25 mouse cellular contexts compared by ENCODE assay signal in the genomic region with DNA sequence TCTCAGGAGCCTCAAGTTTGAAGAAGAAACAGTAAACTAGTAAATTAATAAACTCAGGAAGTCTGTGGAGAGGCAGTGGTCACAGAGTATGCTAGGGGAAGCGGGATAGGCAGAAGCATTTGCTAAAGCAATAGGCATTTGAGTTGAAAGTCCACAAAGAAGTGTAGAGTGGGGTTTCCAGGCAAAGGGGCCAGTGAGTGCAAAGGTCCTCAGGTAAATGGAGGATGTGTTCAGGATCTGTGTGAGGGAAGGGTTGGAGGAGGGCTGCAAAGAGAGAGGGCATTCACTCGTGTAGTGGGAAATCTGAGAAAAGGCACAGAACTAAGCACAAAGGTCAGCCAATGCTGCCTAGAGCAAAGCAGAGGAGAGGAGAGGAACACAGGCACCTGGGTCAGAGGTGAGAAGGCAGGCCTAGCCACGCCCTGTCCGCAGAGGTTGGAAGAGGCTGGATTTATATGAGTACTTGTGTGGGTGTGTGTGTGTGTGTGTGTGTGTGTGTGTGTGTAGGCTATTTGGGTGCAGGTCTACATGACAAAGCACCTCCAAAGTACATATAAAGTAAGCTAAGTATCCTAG. TPM values are rescaled to one million over a fixed set of nuclear protein-coding genes. Genes with fewer than 3 reads are reported as not detected.
DNase-seq lines count a peak whose midpoint lies in the region; ATAC-seq and TF ChIP-seq lines count a peak whose summit lies in the region.
"Had no signal": no experiment of that assay in that cellular context is flagged by ENCODE, and none has a peak within 500 bp of the region (broad histone marks: within the 10 kb centered on the region; RNA-seq: fewer than 3 reads in every experiment).

No protein-coding gene starts in this region.

- TF ChIP-seq CTCF in gastrocnemius, adult 2 months (IDR thresholded peaks at IDR 0.05), result no peak
- no peak for TF ChIP-seq CTCF in liver, embryonic 14.5 days (IDR thresholded peaks at IDR 0.05; ENCODE audit: low read depth)

- ATAC-seq in liver, embryonic 14.5 days (ENCODE audit: insufficient read depth), result 0 out of 2 replicates have a peak, but pooled peaks have one; percentile 26
- ATAC-seq in CD4-positive, CD25-positive, alpha-beta regulatory T cell, adult 4 months, result no peak
- ATAC-seq: activated CD4-positive, CD25-positive, alpha-beta regulatory T cell, adult 4 months; forebrain, embryonic 14.5 days; midbrain, embryonic 13.5 days; Patski had no signal

- intact Hi-C loops in gastrocnemius, adult 2 months (cut with DNase I), result no loop called here

- DNase-seq in gastrocnemius, adult 2 months, result no peak
- no peak for DNase-seq in gastrocnemius, postnatal 25 days
- DNase-seq in liver, embryonic 14.5 days (ENCODE audit: low read depth in 3 of 3, low spot score in 3 of 3), result no peak
- DNase-seq in liver, result no peak
- DNase-seq in large intestine, adult 2 months (ENCODE audit: low read depth, low spot score), result peak; percentile 37
- no peak for DNase-seq in urinary bladder, adult 18-20 months (ENCODE audit: low spot score in 2 of 2)
- DNase-seq in lung, postnatal 36 days, result no peak
- DNase-seq: adrenal gland, postnatal 25 days; cerebellum, adult 11 months; cerebellum, postnatal 10 days; gastrocnemius, postnatal 14 days; heart, adult 2 months; heart, postnatal 4 days; right cerebral cortex, postnatal 14 days had no signal

- no peaks in the 10 kb centered on the region for H3K9me3 ChIP-seq in liver, embryonic 14.5 days (ENCODE audit: control insufficient read depth, low read length)
- H3K9me3 ChIP-seq: embryonic facial prominence, embryonic 12.5 days; hindbrain, embryonic 15.5 days; limb, embryonic 13.5 days; midbrain, embryonic 13.5 days; neural tube, embryonic 13.5 days; stomach, embryonic 15.5 days had no signal

- no peaks in the 10 kb centered on the region for H3K27me3 ChIP-seq in liver, embryonic 14.5 days (ENCODE audit: control insufficient read depth, insufficient read depth, low read length)
- H3K27me3 ChIP-seq: embryonic facial prominence, embryonic 12.5 days; hindbrain, embryonic 15.5 days; limb, embryonic 13.5 days; neural tube, embryonic 13.5 days; Patski; stomach, embryonic 15.5 days had no signal

- TF ChIP-seq EP300 in liver, embryonic 14.5 days (IDR thresholded peaks at IDR 0.05; ENCODE audit: low read depth), result no peak

- H3K4me3 ChIP-seq in gastrocnemius, adult 2 months, result no peak overlapping the region
- H3K4me3 ChIP-seq in liver, embryonic 14.5 days (ENCODE audit: insufficient read depth in 1 of 2, low read depth in 2 of 2, low read length in 2 of 2), result no peak overlapping the region
- H3K4me3 ChIP-seq: embryonic facial prominence, embryonic 12.5 days; erythroblast, embryonic 14.5 days; heart, adult 2 months; hindbrain, embryonic 15.5 days; limb, embryonic 13.5 days; midbrain, embryonic 13.5 days; neural tube, embryonic 13.5 days; stomach, embryonic 15.5 days had no signal

- WGBS in liver, embryonic 14.5 days (ENCODE audit: insufficient replicate concordance), result 44% methylated on average over 4 of the region's 4 CpGs
- 49% methylated on average over 4 of the region's 4 CpGs for WGBS in large intestine, adult 2 months

- H3K9ac ChIP-seq in liver, embryonic 14.5 days (replicated peaks), result no peak overlapping the region
- H3K9ac ChIP-seq: embryonic facial prominence, embryonic 12.5 days; hindbrain, embryonic 15.5 days; limb, embryonic 13.5 days; midbrain, embryonic 13.5 days; neural tube, embryonic 13.5 days; stomach, embryonic 15.5 days had no signal

- H3K27ac ChIP-seq in gastrocnemius, adult 2 months, result 0 out of 2 replicates have a peak overlapping the region, but pooled peaks have one; percentile 12
- no peak overlapping the region for H3K27ac ChIP-seq in liver, embryonic 14.5 days
- H3K27ac ChIP-seq: embryonic facial prominence, embryonic 12.5 days; heart, adult 2 months; hindbrain, embryonic 15.5 days; limb, embryonic 13.5 days; midbrain, embryonic 13.5 days; neural tube, embryonic 13.5 days; stomach, embryonic 15.5 days had no signal

- no peaks in the 10 kb centered on the region; a peak in 1 of 4 replicates for H3K4me1 ChIP-seq in liver, embryonic 14.5 days (replicated peaks; ENCODE audit: control insufficient read depth in 2 of 2, insufficient read depth in 2 of 2, low read length in 1 of 2)
- H3K4me1 ChIP-seq: hindbrain, embryonic 15.5 days had no signal

- no peaks in the 10 kb centered on the region for H3K36me3 ChIP-seq in liver, embryonic 14.5 days (replicated peaks; ENCODE audit: control insufficient read depth, insufficient read depth, low read depth)
- H3K36me3 ChIP-seq: embryonic facial prominence, embryonic 12.5 days; hindbrain, embryonic 15.5 days; limb, embryonic 13.5 days; midbrain, embryonic 13.5 days; neural tube, embryonic 13.5 days; stomach, embryonic 15.5 days had no signal

- no peak overlapping the region for H3K4me2 ChIP-seq in liver, embryonic 14.5 days (ENCODE audit: low read depth)
- H3K4me2 ChIP-seq: embryonic facial prominence, embryonic 12.5 days; hindbrain, embryonic 15.5 days; limb, embryonic 13.5 days; midbrain, embryonic 13.5 days; neural tube, embryonic 13.5 days; stomach, embryonic 15.5 days had no signal

RNA-seq across cellular contexts. Expression of a gene that starts 41.2 kb away (rescaled TPM):
- total RNA-seq in gastrocnemius, adult 2 months (2021), result 10 to 100 TPM; 23.2 to 23.5 TPM
- total RNA-seq in gastrocnemius, postnatal 25 days (2021), result 100 to 1,000 TPM in 1 of 2 experiments, 10 to 100 TPM in 1; 95.8 to 152 TPM
- 48.5 and 71.0 TPM in 2 replicates for polyA plus RNA-seq in liver, embryonic 14.5 days (2012; rRNA removed)
- polyA plus RNA-seq in liver, embryonic 14.5 days (2014; fragmentation: Nextera tagmentation; extraction: Ambion mirVana), result 161 and 167 TPM in 2 replicates
- polyA plus RNA-seq in large intestine, adult 2 months (2012; rRNA removed), result 1.9 and 2.6 TPM in 2 replicates
- 1 to 10 TPM in 1 of 2 experiments, under 1 TPM in 1; 0.87 to 1.3 TPM for polyA plus RNA-seq in CD4-positive, CD25-positive, alpha-beta regulatory T cell, adult 4 months (2017; shearing (Covaris generic))

RNA-seq across cellular contexts. Expression of a gene that starts 53.9 kb away (rescaled TPM):
- under 1 TPM; 0.17 to 0.20 TPM for total RNA-seq in gastrocnemius, adult 2 months (2021)
- under 1 TPM in 1 of 2 experiments, not detected in 1; 0.29 TPM for total RNA-seq in gastrocnemius, postnatal 25 days (2021)
- 7.2 and 13.2 TPM in 2 replicates for polyA plus RNA-seq in liver, embryonic 14.5 days (2012; rRNA removed)
- polyA plus RNA-seq in liver, embryonic 14.5 days (2014; fragmentation: Nextera tagmentation; extraction: Ambion mirVana), result 9.4 and 9.8 TPM in 2 replicates
- polyA plus RNA-seq in large intestine, adult 2 months (2012; rRNA removed), result 140 and 170 TPM in 2 replicates
- polyA plus RNA-seq in CD4-positive, CD25-positive, alpha-beta regulatory T cell, adult 4 months (2017; shearing (Covaris generic)), result not detected
- polyA plus RNA-seq: erythroblast, embryonic 14.5 days had no signal

Comparison
In these comparisons a context has a peak if more than half of its experiments do, and no peak if none do; other contexts are left out.
1. RNA of a gene that starts 41.2 kb away (polyA plus RNA-seq): 48.5 to 167 TPM in liver, embryonic 14.5 days; 1.9 to 2.6 TPM in large intestine, adult 2 months and 0.87 to 1.3 TPM in CD4-positive, CD25-positive, alpha-beta regulatory T cell, adult 4 months; every median in the first group is over 10 times any median in the second.